Mouse (Mus musculus) A20 (cell line): Measurements from ENCODE around the gene Cldn15.

Experiments used
- DNase-seq: peaks from one replicate; pipeline ENCODE4 v3.0.0-alpha.2; 2011; ENCODE audit warnings: low read depth, low spot score

Cldn15 gene

GRCm38 (mm10) chr5:136980974-136981373 lies 14.6 kb downstream of the Cldn15 start:
- DNase-seq, result peak; percentile 19

- peak; percentile 44 for DNase-seq
Measured at GRCm38 (mm10) chr5:136982338-136982930, 16.0 kb downstream of the Cldn15 start.

- DNase-seq, result no peak
Measured at GRCm38 (mm10) chr5:136984828-136985227, 18.4 kb downstream of the Cldn15 start.

GRCm38 (mm10) chr5:136986695-136987137 lies 20.3 kb downstream of the Cldn15 start, which contains the start of gene Plod3:
TSS of gene Plod3 (plus strand) at chr5:136987019.
- peak; percentile 99 for DNase-seq

- no peak for DNase-seq
Measured at GRCm38 (mm10) chr5:136987138-136987933, 20.9 kb downstream of the Cldn15 start.

GRCm38 (mm10) chr5:136987934-136988271 lies 21.5 kb downstream of the Cldn15 start, which contains the start of gene Znhit1:
TSS of gene Znhit1 (minus strand) at chr5:136988021.
- DNase-seq, result no peak

GRCm38 (mm10) chr5:136988420-136988819 lies 22.0 kb downstream of the Cldn15 start:
- DNase-seq, result peak; percentile 16

- DNase-seq, result no peak
Measured at GRCm38 (mm10) chr5:136989801-136990200, 23.4 kb downstream of the Cldn15 start.

- no peak for DNase-seq
Measured at GRCm38 (mm10) chr5:136999449-136999848, 33.0 kb downstream of the Cldn15 start.

- peak; percentile 64 for DNase-seq
Measured at GRCm38 (mm10) chr5:137000612-137001011, 34.2 kb downstream of the Cldn15 start.

- no peak for DNase-seq
Measured at GRCm38 (mm10) chr5:137007276-137007675, 40.9 kb downstream of the Cldn15 start.

GRCm38 (mm10) chr5:137009988-137010387 lies 43.6 kb downstream of the Cldn15 start:
- peak; percentile 53 for DNase-seq

GRCm38 (mm10) chr5:137012401-137012950 lies 46.1 kb downstream of the Cldn15 start:
- no peak for DNase-seq

- no peak for DNase-seq
Measured at GRCm38 (mm10) chr5:137015913-137016312, 49.5 kb downstream of the Cldn15 start.

- no peak for DNase-seq
Measured at GRCm38 (mm10) chr5:137024318-137024717, 57.9 kb downstream of the Cldn15 start.

- DNase-seq, result peak; percentile 72
Measured at GRCm38 (mm10) chr5:137025132-137025531, 58.7 kb downstream of the Cldn15 start.
